ENCODE assay signal across 23 mouse cellular contexts in genomic region chr9:47354423-47354822, GRCm38 (mm10).
DNase-seq lines count a peak whose midpoint lies in the region; ATAC-seq and TF ChIP-seq lines count a peak whose summit lies in the region.
"Had no signal": no experiment of that assay in that cellular context is flagged by ENCODE, and none has a peak within 500 bp of the region (broad histone marks: within the 10 kb centered on the region; RNA-seq: fewer than 3 reads in every experiment).

No protein-coding gene starts in this region.

- H3K4me1 ChIP-seq in midbrain, postnatal 0 days (ENCODE audit: insufficient read depth, low read length): peaks cover 20% of the 10 kb centered on the region
- H3K4me1 ChIP-seq in midbrain, embryonic 13.5 days (replicated peaks): peaks cover 28% of the 10 kb centered on the region
- H3K4me1 ChIP-seq in MEL (ENCODE audit: control insufficient read depth in 1 of 2, insufficient read depth in 2 of 2, low read length in 2 of 2): peaks cover 6 to 14% of the 10 kb centered on the region in 2 experiments
- H3K4me1 ChIP-seq in embryonic facial prominence, embryonic 10.5 days: peaks cover 66% of the 10 kb centered on the region

- H3K27me3 ChIP-seq in midbrain, postnatal 0 days (ENCODE audit: insufficient read depth, low read length): 0 out of 2 replicates have a peak, but pooled peaks cover 3% of the 10 kb centered on the region
- peaks cover 12% of the 10 kb centered on the region for H3K27me3 ChIP-seq in midbrain, embryonic 13.5 days
- H3K27me3 ChIP-seq in MEL (ENCODE audit: control insufficient read depth in 1 of 2, insufficient read depth in 2 of 2, low read length in 2 of 2): no peaks in the 10 kb centered on the region
- H3K27me3 ChIP-seq in embryonic facial prominence, embryonic 10.5 days (replicated peaks; ENCODE audit: low read depth, poor library complexity, severe bottlenecking): peaks cover 58% of the 10 kb centered on the region
- H3K27me3 ChIP-seq: embryonic facial prominence, embryonic 12.5 days; Patski had no signal

- no peak for TF ChIP-seq POLR2A in MEL (IDR thresholded peaks at IDR 0.05; ENCODE audit: control insufficient read depth in 1 of 2, insufficient read depth in 1 of 2, low read depth in 1 of 2, low read length in 2 of 2, poor library complexity in 1 of 2)

- ATAC-seq in midbrain, postnatal 0 days (ENCODE audit: low FRiP score): no peak
- ATAC-seq in midbrain, embryonic 13.5 days: no peak
- ATAC-seq: activated CD4-positive, CD25-positive, alpha-beta regulatory T cell, adult 4 months; forebrain, embryonic 13.5 days; forebrain, embryonic 15.5 days had no signal

- no peak for TF ChIP-seq RAD21 in MEL (IDR thresholded peaks at IDR 0.05; ENCODE audit: low read depth, low read length)

- no peak for DNase-seq in layer of hippocampus, adult 2 months (ENCODE audit: low spot score in 2 of 2)
- DNase-seq in layer of hippocampus, postnatal 36 days: no peak
- no peak for DNase-seq in midbrain, postnatal 0 days (ENCODE audit: low spot score)
- peak; percentile 25 for DNase-seq in MEL (ENCODE audit: low read depth, low spot score)
- no peak for DNase-seq in embryonic facial prominence, embryonic 10.5 days (ENCODE audit: low spot score)
- no peak for DNase-seq in cerebellum, adult 11 months
- no peak for DNase-seq in neural tube, embryonic 10.5 days (ENCODE audit: extremely low spot score, low spot score)
- DNase-seq: adrenal gland, adult 8-10 months; adrenal gland, postnatal 14 days; adrenal gland, postnatal 36 days; cerebellum, adult 18-20 months; cerebellum, adult 8-10 months; cerebellum, adult 9-11 months; cerebellum, postnatal 14 days; cerebellum, postnatal 36 days; embryo, embryonic 11 days had no signal

- H3K4me3 ChIP-seq in layer of hippocampus, adult 2 months: no peak overlapping the region
- no peak overlapping the region for H3K4me3 ChIP-seq in midbrain, postnatal 0 days (ENCODE audit: low read depth, low read length)
- no peak overlapping the region for H3K4me3 ChIP-seq in midbrain, embryonic 13.5 days (replicated peaks)
- H3K4me3 ChIP-seq in MEL (ENCODE audit: control insufficient read depth in 1 of 2, insufficient read depth in 1 of 2, low read depth in 2 of 2, low read length in 2 of 2): no peak overlapping the region
- H3K4me3 ChIP-seq in embryonic facial prominence, embryonic 10.5 days: no peak overlapping the region
- H3K4me3 ChIP-seq: embryonic facial prominence, embryonic 12.5 days; forebrain, embryonic 13.5 days; forebrain, embryonic 15.5 days had no signal

- no peak overlapping the region for H3K9ac ChIP-seq in midbrain, postnatal 0 days (replicated peaks; ENCODE audit: low read length, poor library complexity, severe bottlenecking)
- no peak overlapping the region for H3K9ac ChIP-seq in midbrain, embryonic 13.5 days (replicated peaks)
- no peak overlapping the region for H3K9ac ChIP-seq in MEL (ENCODE audit: control insufficient read depth, low read depth, low read length, poor library complexity, severe bottlenecking)
- H3K9ac ChIP-seq: embryonic facial prominence, embryonic 12.5 days; forebrain, embryonic 13.5 days; forebrain, embryonic 15.5 days; forebrain, postnatal 0 days had no signal

- WGBS in midbrain, postnatal 0 days: 87% methylated on average over 2 of the region's 2 CpGs
- 96% methylated on average over 2 of the region's 2 CpGs for WGBS in midbrain, embryonic 13.5 days
- 93% methylated on average over 2 of the region's 2 CpGs for WGBS in embryonic facial prominence, embryonic 10.5 days

- peak overlapping the region; percentile 51; the same call in 1 of the 2 replicates for H3K27ac ChIP-seq in layer of hippocampus, adult 2 months
- peak overlapping the region; percentile 38 for H3K27ac ChIP-seq in midbrain, postnatal 0 days (ENCODE audit: low read depth, low read length)
- H3K27ac ChIP-seq in midbrain, embryonic 13.5 days: no peak overlapping the region
- H3K27ac ChIP-seq in MEL (ENCODE audit: control insufficient read depth, low read depth, low read length): no peak overlapping the region
- H3K27ac ChIP-seq in embryonic facial prominence, embryonic 10.5 days (replicated peaks): 0 out of 2 replicates have a peak overlapping the region, but pooled peaks have one; percentile 14
- H3K27ac ChIP-seq: embryonic facial prominence, embryonic 12.5 days; forebrain, embryonic 13.5 days; forebrain, embryonic 15.5 days had no signal

- no peak for TF ChIP-seq CTCF in layer of hippocampus, adult 2 months (conservative IDR thresholded peaks at IDR 0.05)
- no peak for TF ChIP-seq CTCF in midbrain, postnatal 0 days (IDR thresholded peaks at IDR 0.05)
- TF ChIP-seq CTCF in MEL (IDR thresholded peaks at IDR 0.05 in 2 of 3, conservative IDR thresholded peaks at IDR 0.05 in 1 of 3; ENCODE audit: control insufficient read depth in 1 of 3, insufficient read depth in 1 of 3, low read depth in 2 of 3, low read length in 3 of 3, poor library complexity in 1 of 3, severe bottlenecking in 1 of 3): no peak

- no peaks in the 10 kb centered on the region for H3K36me3 ChIP-seq in midbrain, postnatal 0 days (ENCODE audit: insufficient read depth, low read length)
- H3K36me3 ChIP-seq in midbrain, embryonic 13.5 days: no peaks in the 10 kb centered on the region
- peaks cover 0 to 8% of the 10 kb centered on the region in 2 experiments; a peak in 2 of 4 replicates for H3K36me3 ChIP-seq in MEL (ENCODE audit: control insufficient read depth in 1 of 2, insufficient read depth in 2 of 2, low read length in 2 of 2)
- H3K36me3 ChIP-seq in embryonic facial prominence, embryonic 10.5 days (replicated peaks): no peaks in the 10 kb centered on the region
- H3K36me3 ChIP-seq: embryonic facial prominence, embryonic 12.5 days; forebrain, embryonic 15.5 days had no signal

- H3K79me2 ChIP-seq in MEL (ENCODE audit: control insufficient read depth, insufficient read depth, low read length, poor library complexity): no peaks in the 10 kb centered on the region

- peak in 1 of 2 experiments; percentile 22; a peak in 1 of 4 replicates for TF ChIP-seq EP300 in MEL (IDR thresholded peaks at IDR 0.05; ENCODE audit: low read depth in 1 of 2, low read length in 2 of 2)

- H3K4me2 ChIP-seq in midbrain, postnatal 0 days (ENCODE audit: low read depth, low read length, poor library complexity, severe bottlenecking): no peak overlapping the region
- H3K4me2 ChIP-seq in midbrain, embryonic 13.5 days (replicated peaks): no peak overlapping the region
- H3K4me2 ChIP-seq: embryonic facial prominence, embryonic 12.5 days; forebrain, embryonic 13.5 days; forebrain, embryonic 15.5 days had no signal

- H3K9me3 ChIP-seq in midbrain, postnatal 0 days (ENCODE audit: low read length): no peaks in the 10 kb centered on the region
- no peaks in the 10 kb centered on the region for H3K9me3 ChIP-seq in midbrain, embryonic 13.5 days
- H3K9me3 ChIP-seq in MEL (replicated peaks; ENCODE audit: insufficient read depth, low read length): no peaks in the 10 kb centered on the region
- H3K9me3 ChIP-seq in embryonic facial prominence, embryonic 10.5 days: no peaks in the 10 kb centered on the region
- H3K9me3 ChIP-seq: embryonic facial prominence, embryonic 12.5 days; forebrain, embryonic 13.5 days; forebrain, embryonic 15.5 days had no signal

TF ChIP-seq in MEL, 35 proteins besides CTCF, POLR2A, EP300 and RAD21:
- TF ChIP-seq RCOR1 (IDR thresholded peaks at IDR 0.05; ENCODE audit: low read depth, low read length) (peak; percentile 63), POLR2AphosphoS5 (IDR thresholded peaks at IDR 0.05; ENCODE audit: borderline replicate concordance, low read depth, low read length) (no peak), MEF2A (IDR thresholded peaks at IDR 0.05; ENCODE audit: extremely low read depth, insufficient replicate concordance, low read depth, low read length, poor library complexity, severe bottlenecking) (no peak), GATA1 (IDR thresholded peaks at IDR 0.05; ENCODE audit: low read depth, low read length) (peak; percentile 57), ETS1 (IDR thresholded peaks at IDR 0.05; ENCODE audit: low read depth, low read length) (peak; percentile 50; the same call in 1 of the 2 replicates)

Comparison
In these comparisons a context has a peak if more than half of its experiments do, and no peak if none do; other contexts are left out.
1. H3K27ac ChIP-seq: peak in layer of hippocampus, adult 2 months (single experiment), midbrain, postnatal 0 days (single experiment) and embryonic facial prominence, embryonic 10.5 days (single experiment); none in midbrain, embryonic 13.5 days (single experiment) and MEL (single experiment).